Mouse (Mus musculus): ENCODE results near the gene Slc13a2. TPM values are rescaled to one million over a fixed set of nuclear protein-coding genes. Genes with fewer than 3 reads are reported as not detected.
A peak's percentile ranks its signal among the peaks of the same experiment; 100 is the strongest.

Slc13a2 gene
- polyA plus RNA-seq, 1 experiment from 2014 or later = 0.12 TPM

- peak; percentile 72 for ATAC-seq (ENCODE audit: borderline replicate concordance, extremely low read depth, low FRiP score, low TSS enrichment)
Measured at GRCm38 (mm10) chr11:78408256-78409240, 13.5 kb downstream of the Slc13a2 start.

DNA sequence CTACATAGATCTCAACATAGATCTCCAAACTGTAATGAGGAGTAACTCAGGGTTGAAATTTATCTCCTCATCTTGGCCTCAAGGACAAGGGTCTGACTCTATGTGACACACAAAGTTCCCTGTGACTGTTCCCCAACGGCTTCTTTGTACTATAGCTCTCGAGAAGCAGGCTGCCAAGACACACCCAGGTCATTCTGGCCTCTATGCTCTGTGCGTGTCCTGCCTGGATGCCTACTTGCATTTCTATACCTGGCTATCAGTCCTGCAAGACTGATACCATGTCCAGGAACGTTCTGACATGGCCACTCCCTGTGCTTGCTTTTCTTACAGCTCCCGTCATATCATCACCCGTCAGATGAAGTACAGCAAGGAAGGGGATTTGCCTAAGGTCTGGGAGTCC, 20.0 kb downstream of the Slc13a2 start:
- Histone ChIP-seq H3K4me2 (no peak overlapping the region), H3K9me3 (no peaks in the 10 kb centered on the region), H3K4me1 (peaks cover 5% of the 10 kb centered on the region; the same call in 1 of the 2 replicates), H3K9ac (no peak overlapping the region), H3K36me3 (no peaks in the 10 kb centered on the region), H3K27ac (no peak overlapping the region), H3K27me3 (no peaks in the 10 kb centered on the region; the same call in 1 of the 2 replicates), H3K4me3 (no peak overlapping the region)
- ATAC-seq (ENCODE audit: borderline replicate concordance, extremely low read depth, low FRiP score, low TSS enrichment) = no peak
- 61% methylated on average over 6 of the region's 6 CpGs for WGBS

More at GRCm38 (mm10) chr11:78408256-78409240, 13.5 kb downstream of the Slc13a2 start:
- H3K27ac ChIP-seq = peak overlapping the region; percentile 76
- H3K9ac ChIP-seq = no peak overlapping the region
- H3K27me3 ChIP-seq = no peaks in the 10 kb centered on the region
- 43% methylated on average over 9 of the region's 9 CpGs for WGBS
- no peak overlapping the region for H3K4me2 ChIP-seq
- H3K36me3 ChIP-seq = no peaks in the 10 kb centered on the region
- no peak overlapping the region for H3K4me3 ChIP-seq
- 0 out of 2 replicates have a peak, but pooled peaks cover 4% of the 10 kb centered on the region for H3K4me1 ChIP-seq
- H3K9me3 ChIP-seq = no peaks in the 10 kb centered on the region

GRCm38 (mm10) chr11:78401469-78401868, 20.5 kb downstream of the Slc13a2 start:
- no peaks in the 10 kb centered on the region for H3K9me3 ChIP-seq
- no peak overlapping the region for H3K4me3 ChIP-seq
- H3K4me2 ChIP-seq = no peak overlapping the region
- peaks cover 11% of the 10 kb centered on the region; the same call in 1 of the 2 replicates for H3K4me1 ChIP-seq
- H3K27me3 ChIP-seq = no peaks in the 10 kb centered on the region; the same call in 1 of the 2 replicates
- 67% methylated on average over 3 of the region's 3 CpGs for WGBS
- no peaks in the 10 kb centered on the region for H3K36me3 ChIP-seq
- no peak overlapping the region for H3K27ac ChIP-seq
- no peak for ATAC-seq (ENCODE audit: borderline replicate concordance, extremely low read depth, low FRiP score, low TSS enrichment)
- H3K9ac ChIP-seq = no peak overlapping the region

- Histone ChIP-seq H3K27ac (no peak overlapping the region), H3K36me3 (no peaks in the 10 kb centered on the region), H3K9me3 (no peaks in the 10 kb centered on the region), H3K9ac (no peak overlapping the region), H3K27me3 (no peaks in the 10 kb centered on the region; the same call in 1 of the 2 replicates), H3K4me3 (no peak overlapping the region), H3K4me1 (peaks cover 11% of the 10 kb centered on the region; the same call in 1 of the 2 replicates), H3K4me2 (no peak overlapping the region)
- WGBS = 64% methylated on average over 3 of the region's 3 CpGs
- no peak for ATAC-seq (ENCODE audit: borderline replicate concordance, extremely low read depth, low FRiP score, low TSS enrichment)
Measured at GRCm38 (mm10) chr11:78400936-78401335, 21.1 kb downstream of the Slc13a2 start.

DNA sequence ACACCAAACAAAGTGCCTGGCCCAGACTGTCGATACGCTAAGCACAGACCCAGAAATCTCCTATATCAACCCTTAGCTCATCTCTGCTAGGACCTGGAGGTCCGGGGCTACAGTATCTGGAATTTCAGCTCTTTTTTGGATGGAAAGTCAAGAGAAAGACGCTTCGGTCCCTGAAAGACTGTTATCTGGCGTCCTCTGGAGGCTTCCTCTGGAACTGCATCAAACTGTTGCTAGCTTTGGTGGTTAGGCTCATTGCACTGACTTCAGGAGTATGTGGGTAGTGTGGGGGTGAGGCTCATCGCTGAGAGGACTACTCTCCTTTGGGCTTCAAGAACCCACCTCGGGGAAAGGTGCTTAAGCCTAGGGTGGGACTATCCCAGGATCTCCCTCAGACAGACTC, 22.3 kb downstream of the Slc13a2 start:
- no peaks in the 10 kb centered on the region for H3K9me3 ChIP-seq
- no peak overlapping the region for H3K4me2 ChIP-seq
- WGBS = 14% methylated on average over 8 of the region's 8 CpGs
- H3K4me3 ChIP-seq = no peak overlapping the region
- no peak overlapping the region for H3K27ac ChIP-seq
- H3K9ac ChIP-seq = no peak overlapping the region
- no peaks in the 10 kb centered on the region; the same call in 1 of the 2 replicates for H3K27me3 ChIP-seq
- H3K4me1 ChIP-seq = peaks cover 11% of the 10 kb centered on the region; the same call in 1 of the 2 replicates
- H3K36me3 ChIP-seq = no peaks in the 10 kb centered on the region
- ATAC-seq (ENCODE audit: borderline replicate concordance, extremely low read depth, low FRiP score, low TSS enrichment) = no peak

- Histone ChIP-seq H3K36me3 (no peaks in the 10 kb centered on the region), H3K27me3 (no peaks in the 10 kb centered on the region; the same call in 1 of the 2 replicates), H3K9me3 (no peaks in the 10 kb centered on the region), H3K27ac (no peak overlapping the region), H3K9ac (no peak overlapping the region), H3K4me3 (no peak overlapping the region), H3K4me1 (peaks cover 11% of the 10 kb centered on the region; the same call in 1 of the 2 replicates), H3K4me2 (no peak overlapping the region)
- 75% methylated on average over 6 of the region's 6 CpGs for WGBS
- ATAC-seq (ENCODE audit: borderline replicate concordance, extremely low read depth, low FRiP score, low TSS enrichment) = no peak
Measured at GRCm38 (mm10) chr11:78398212-78398611, 23.8 kb downstream of the Slc13a2 start.

GRCm38 (mm10) chr11:78397397-78397796, 24.6 kb downstream of the Slc13a2 start:
- peak overlapping the region; percentile 31; the same call in 1 of the 2 replicates for H3K27ac ChIP-seq
- no peak for ATAC-seq (ENCODE audit: borderline replicate concordance, extremely low read depth, low FRiP score, low TSS enrichment)
- no peaks in the 10 kb centered on the region for H3K9me3 ChIP-seq
- H3K9ac ChIP-seq = no peak overlapping the region
- WGBS = 9% methylated on average over 18 of the region's 18 CpGs
- no peaks in the 10 kb centered on the region for H3K36me3 ChIP-seq
- H3K4me1 ChIP-seq = peaks cover 12% of the 10 kb centered on the region; the same call in 1 of the 2 replicates
- H3K4me3 ChIP-seq = no peak overlapping the region
- peak overlapping the region; percentile 48 for H3K4me2 ChIP-seq
- no peaks in the 10 kb centered on the region; the same call in 1 of the 2 replicates for H3K27me3 ChIP-seq

GRCm38 (mm10) chr11:78396950-78397349, 25.1 kb downstream of the Slc13a2 start:
- Histone ChIP-seq H3K9ac (no peak overlapping the region), H3K4me3 (no peak overlapping the region), H3K4me2 (peak overlapping the region; percentile 48), H3K27ac (peak overlapping the region; percentile 31; the same call in 1 of the 2 replicates), H3K9me3 (no peaks in the 10 kb centered on the region), H3K36me3 (no peaks in the 10 kb centered on the region), H3K4me1 (peaks cover 13% of the 10 kb centered on the region; the same call in 1 of the 2 replicates), H3K27me3 (no peaks in the 10 kb centered on the region; the same call in 1 of the 2 replicates)
- 37% methylated on average over 11 of the region's 11 CpGs for WGBS
- ATAC-seq (ENCODE audit: borderline replicate concordance, extremely low read depth, low FRiP score, low TSS enrichment) = no peak

DNA sequence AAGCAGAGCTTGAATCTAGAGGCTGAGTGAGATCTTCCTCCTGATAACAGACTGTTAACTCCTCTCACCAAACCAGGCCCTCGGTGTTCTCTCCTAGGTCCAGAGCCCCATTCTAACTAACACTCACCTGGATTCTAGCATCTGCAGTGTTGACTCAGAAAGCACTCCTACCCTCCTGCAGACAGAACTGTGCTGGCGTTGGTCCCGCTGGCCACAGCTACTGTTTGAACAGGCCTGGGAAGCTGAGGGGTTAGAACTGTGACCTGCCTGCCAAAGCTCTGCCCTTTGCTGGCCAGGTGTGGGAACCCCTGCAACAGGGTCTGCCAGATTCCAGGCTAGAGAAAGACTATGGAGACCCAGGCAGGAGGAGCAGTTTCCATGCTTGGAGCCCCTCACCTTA, 29.3 kb downstream of the Slc13a2 start:
- Histone ChIP-seq H3K27ac (peak overlapping the region; percentile 56; the same call in 1 of the 2 replicates), H3K4me2 (no peak overlapping the region), H3K9ac (no peak overlapping the region), H3K36me3 (no peaks in the 10 kb centered on the region), H3K4me3 (no peak overlapping the region), H3K27me3 (no peaks in the 10 kb centered on the region), H3K9me3 (no peaks in the 10 kb centered on the region), H3K4me1 (peaks cover 13% of the 10 kb centered on the region; the same call in 1 of the 2 replicates)
- peak; percentile 32; the same call in 1 of the 2 replicates for ATAC-seq (ENCODE audit: borderline replicate concordance, extremely low read depth, low FRiP score, low TSS enrichment)
- WGBS = 34% methylated on average over 3 of the region's 3 CpGs

- WGBS = 74% methylated on average over 14 of the region's 14 CpGs
- Histone ChIP-seq H3K27me3 (no peaks in the 10 kb centered on the region), H3K4me2 (no peak within 1 kb of the TSS), H3K36me3 (no peaks in the 10 kb centered on the region), H3K9ac (no peak within 1 kb of the TSS), H3K9me3 (no peaks in the 10 kb centered on the region), H3K4me1 (no peaks in the 10 kb centered on the region), H3K27ac (no peak within 1 kb of the TSS), H3K4me3 (no peak within 1 kb of the TSS)
- no peak for ATAC-seq (ENCODE audit: borderline replicate concordance, extremely low read depth, low FRiP score, low TSS enrichment)
Measured at GRCm38 (mm10) chr11:78386508-78387043, 35.4 kb downstream of the Slc13a2 start, which contains the start of gene Foxn1. Gene Foxn1 (minus strand): TSS chr11:78386558.

DNA sequence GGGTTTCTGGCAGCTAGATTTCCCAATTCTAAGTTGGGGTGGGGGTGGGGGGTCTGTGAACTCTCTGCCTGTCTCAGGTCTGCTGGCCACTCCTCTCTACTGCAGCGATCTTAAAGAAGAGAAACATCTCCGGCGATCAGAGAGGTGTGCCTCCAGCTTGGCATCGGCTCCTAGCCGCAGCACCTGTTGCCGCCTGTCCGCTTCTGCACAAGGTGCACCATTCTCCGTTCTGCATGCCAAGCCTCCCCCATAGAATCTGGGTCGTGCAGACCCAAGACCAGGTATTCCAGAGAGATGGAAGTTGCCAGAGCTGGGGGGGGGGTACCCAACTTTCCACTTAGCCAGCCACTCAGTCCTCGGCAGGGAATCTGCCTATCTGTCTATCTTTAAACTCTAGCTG, 36.2 kb downstream of the Slc13a2 start:
- Histone ChIP-seq H3K4me3 (no peak overlapping the region), H3K27ac (no peak overlapping the region), H3K4me1 (no peaks in the 10 kb centered on the region), H3K9me3 (no peaks in the 10 kb centered on the region), H3K27me3 (no peaks in the 10 kb centered on the region), H3K4me2 (no peak overlapping the region), H3K36me3 (no peaks in the 10 kb centered on the region), H3K9ac (no peak overlapping the region)
- ATAC-seq (ENCODE audit: borderline replicate concordance, extremely low read depth, low FRiP score, low TSS enrichment) = no peak
- 76% methylated on average over 10 of the region's 10 CpGs for WGBS
